Mouse (Mus musculus): ENCODE data around the gene Pex3.
A peak's percentile ranks its signal among the peaks of the same experiment; 100 is the strongest.

Gene Pex3

GRCm38 (mm10) chr10:13552646-13553497, at the start of gene Pex3, which contains the start of gene Adat2:
Pex3 (minus strand) TSS chr10:13553142.
Adat2 (plus strand) TSS chr10:13552894.
- peak; percentile 88 to 93 for DNase-seq (ENCODE audit: low spot score in 2 of 2)

- DNase-seq (ENCODE audit: low spot score in 2 of 2): peak; percentile 49 to 61
Measured at GRCm38 (mm10) chr10:13600926-13601325, 48.0 kb upstream of the Pex3 start.

- no peak for DNase-seq (ENCODE audit: low spot score in 2 of 2)
Measured at GRCm38 (mm10) chr10:13597491-13597890, 44.5 kb upstream of the Pex3 start.

GRCm38 (mm10) chr10:13596866-13597265, 43.9 kb upstream of the Pex3 start:
- DNase-seq (ENCODE audit: low spot score in 2 of 2): no peak

- DNase-seq (ENCODE audit: low spot score in 2 of 2): peak; percentile 30 to 49
Measured at GRCm38 (mm10) chr10:13596073-13596472, 43.1 kb upstream of the Pex3 start.

GRCm38 (mm10) chr10:13593529-13593928, 40.6 kb upstream of the Pex3 start:
- no peak for DNase-seq (ENCODE audit: low spot score in 2 of 2)

- DNase-seq (ENCODE audit: low spot score in 2 of 2): no peak
Measured at GRCm38 (mm10) chr10:13592196-13592595, 39.3 kb upstream of the Pex3 start.

- DNase-seq (ENCODE audit: low spot score in 2 of 2): peak; percentile 45 to 72
Measured at GRCm38 (mm10) chr10:13587914-13588313, 35.0 kb upstream of the Pex3 start.

- no peak for DNase-seq (ENCODE audit: low spot score in 2 of 2)
Measured at GRCm38 (mm10) chr10:13577123-13577522, 24.2 kb upstream of the Pex3 start.

GRCm38 (mm10) chr10:13572410-13572809, 19.5 kb upstream of the Pex3 start:
- DNase-seq (ENCODE audit: low spot score in 2 of 2): no peak

GRCm38 (mm10) chr10:13572003-13572402, 19.1 kb upstream of the Pex3 start:
- no peak for DNase-seq (ENCODE audit: low spot score in 2 of 2)

- no peak for DNase-seq (ENCODE audit: low spot score in 2 of 2)
Measured at GRCm38 (mm10) chr10:13570697-13571538, 18.0 kb upstream of the Pex3 start.

- DNase-seq (ENCODE audit: low spot score in 2 of 2): no peak
Measured at GRCm38 (mm10) chr10:13569818-13570217, 16.9 kb upstream of the Pex3 start.

- no peak for DNase-seq (ENCODE audit: low spot score in 2 of 2)
Measured at GRCm38 (mm10) chr10:13566393-13566792, 13.5 kb upstream of the Pex3 start.

GRCm38 (mm10) chr10:13565080-13565448, 12.1 kb upstream of the Pex3 start:
- no peak for DNase-seq (ENCODE audit: low spot score in 2 of 2)

GRCm38 (mm10) chr10:13564364-13565079, 11.6 kb upstream of the Pex3 start:
- peak; percentile 76 to 79 for DNase-seq (ENCODE audit: low spot score in 2 of 2)

- no peak for DNase-seq (ENCODE audit: low spot score in 2 of 2)
Measured at GRCm38 (mm10) chr10:13560014-13560674, 7.2 kb upstream of the Pex3 start.

GRCm38 (mm10) chr10:13554316-13554715, 1.4 kb upstream of the Pex3 start:
- DNase-seq (ENCODE audit: low spot score in 2 of 2): no peak

GRCm38 (mm10) chr10:13553498-13553985, 600 bp upstream of the Pex3 start:
- DNase-seq (ENCODE audit: low spot score in 2 of 2): no peak

GRCm38 (mm10) chr10:13541721-13542120, 11.2 kb downstream of the Pex3 start:
- DNase-seq (ENCODE audit: low spot score in 2 of 2): no peak

GRCm38 (mm10) chr10:13539769-13540333, 13.1 kb downstream of the Pex3 start:
- no peak for DNase-seq (ENCODE audit: low spot score in 2 of 2)
